Mouse (Mus musculus) olfactory bulb, adult 2 months (tissue): Measurements from ENCODE around the gene Procr.

Source experiments
- CTCF ChIP-seq: fragments of 200-500 bp; IDR thresholded peaks from 2 replicates; pipeline ENCODE4 v1.5.1; 2012; ENCODE audit warnings: low read depth, mild to moderate bottlenecking, low read length, moderate library complexity; ENCODE audit not compliant: insufficient read depth
- POLR2A ChIP-seq: fragments of 200-500 bp; IDR thresholded peaks from 2 replicates; pipeline ENCODE4 v1.6.1; 2012; ENCODE audit warnings: mild to moderate bottlenecking, low read depth, low read length, moderate library complexity; ENCODE audit not compliant: insufficient read depth

- TF ChIP-seq POLR2A (no peak), CTCF (no peak)
Observed at GRCm38 (mm10) chr2:155804053-155804452, 53.1 kb downstream of the Procr start.
